Mouse (Mus musculus) CH12.LX (cell line): Measurements from ENCODE around the gene Dad1. TPM values are rescaled to one million over a fixed set of nuclear protein-coding genes. Genes with fewer than 3 reads are reported as not detected.

ENCODE experiments used
- DNase-seq: peaks from one replicate; pipeline ENCODE4 v3.0.0-alpha.2; 2013; ENCODE audit errors: extremely low read depth
- H3K27ac ChIP-seq: 2 replicates; pipeline ENCODE4 v1.5.1; 2012; ENCODE audit warnings: low read depth, mild to moderate bottlenecking, control low read depth, moderate library complexity; ENCODE audit not compliant: insufficient read depth
- H3K27me3 ChIP-seq: replicated peaks from 2 replicates; pipeline ENCODE3; 2012; ENCODE audit warnings: inconsistent platforms
- H3K36me3 ChIP-seq, 2 experiments: replicated peaks in 1 of 2; 2 replicates each; pipeline versions ENCODE3 to v1.6.1; 2012; ENCODE audit warnings: inconsistent platforms in 1 of 2, low read length in 1 of 2, mild to moderate bottlenecking in 1 of 2, mixed read lengths in 1 of 2, moderate library complexity in 1 of 2; ENCODE audit not compliant: control insufficient read depth in 1 of 2, insufficient read depth in 1 of 2
- H3K4me1 ChIP-seq, 2 experiments: 2 replicates each; pipeline ENCODE4 v1.6.1; 2012; ENCODE audit warnings: inconsistent platforms in 1 of 2, moderate library complexity in 1 of 2; ENCODE audit not compliant: insufficient read depth in 2 of 2, control insufficient read depth in 1 of 2
- H3K4me2 ChIP-seq: 2 replicates; pipeline ENCODE4 v1.6.1; 2012; ENCODE audit warnings: low read depth, mild to moderate bottlenecking, control low read depth; ENCODE audit not compliant: poor library complexity, insufficient read depth, severe bottlenecking
- H3K4me3 ChIP-seq, 3 experiments: fragments of 150-350 bp in 1 of 3; sonication (generic) in 1 of 3; replicated peaks in 1 of 3; 2 replicates each; pipeline versions ENCODE3 to v1.5.1; 2011 to 2012; ENCODE audit warnings: low read depth in 2 of 3, low read length in 2 of 3, mild to moderate bottlenecking in 2 of 3, moderate library complexity in 2 of 3, control low read depth in 1 of 3, improper control_type of control experiment in 1 of 3, inconsistent platforms in 1 of 3, mixed read lengths in 1 of 3; ENCODE audit not compliant: poor library complexity in 1 of 3
- H3K79me2 ChIP-seq: replicated peaks from 2 replicates; pipeline ENCODE4 v1.6.1; 2012; ENCODE audit warnings: mild to moderate bottlenecking, moderate library complexity; ENCODE audit not compliant: control insufficient read depth, poor library complexity, insufficient read depth, severe bottlenecking; ENCODE audit errors: extremely low read depth
- H3K9ac ChIP-seq: 2 replicates; pipeline ENCODE4 v1.6.1; 2012; ENCODE audit warnings: low read depth, mild to moderate bottlenecking, control low read depth, moderate library complexity; ENCODE audit not compliant: insufficient read depth
- H3K9me3 ChIP-seq: replicated peaks from 2 replicates; pipeline ENCODE3; 2012; ENCODE audit warnings: low read length, inconsistent platforms, mixed read lengths
- BHLHE40 ChIP-seq: IDR thresholded peaks from 2 replicates; pipeline ENCODE4 v1.6.1; 2011; ENCODE audit warnings: mild to moderate bottlenecking, low read depth, low read length, improper control_type of control experiment
- CTCF ChIP-seq, 2 experiments: IDR thresholded peaks in 1 of 2; conservative IDR thresholded peaks in 1 of 2; 2 replicates each; pipeline ENCODE4 v1.5.1; 2011 to 2012; ENCODE audit warnings: low read depth in 2 of 2, low read length in 2 of 2, improper control_type of control experiment in 1 of 2, inconsistent platforms in 1 of 2, mild to moderate bottlenecking in 1 of 2, moderate library complexity in 1 of 2
- GABPA ChIP-seq: IDR thresholded peaks from 2 replicates; pipeline ENCODE4 v1.6.1; 2012; ENCODE audit warnings: low read depth, low read length, improper control_type of control experiment, inconsistent platforms; ENCODE audit not compliant: insufficient replicate concordance
- HCFC1 ChIP-seq: IDR thresholded peaks from 2 replicates; pipeline ENCODE4 v1.6.1; 2012; ENCODE audit warnings: low read depth, mild to moderate bottlenecking, inconsistent platforms, low read length, improper control_type of control experiment
- IRF4 ChIP-seq: IDR thresholded peaks from 2 replicates; pipeline ENCODE4 v1.6.1; 2014; ENCODE audit warnings: low read depth, mild to moderate bottlenecking, inconsistent platforms, low read length, improper control_type of control experiment
- JUN ChIP-seq: IDR thresholded peaks from 2 replicates; pipeline ENCODE4 v1.6.1; 2011; ENCODE audit warnings: low read depth, mild to moderate bottlenecking, low read length, improper control_type of control experiment, moderate library complexity; ENCODE audit not compliant: insufficient read depth
- MAFK ChIP-seq: IDR thresholded peaks from 2 replicates; pipeline ENCODE4 v1.6.1; 2011; ENCODE audit warnings: low read length, improper control_type of control experiment; ENCODE audit not compliant: insufficient replicate concordance
- MEF2A ChIP-seq: IDR thresholded peaks from 2 replicates; pipeline ENCODE4 v1.6.1; 2014; ENCODE audit warnings: low read depth, mild to moderate bottlenecking, inconsistent platforms, low read length, improper control_type of control experiment, borderline replicate concordance
- MXI1 ChIP-seq: IDR thresholded peaks from 2 replicates; pipeline ENCODE4 v1.6.1; 2011; ENCODE audit warnings: mild to moderate bottlenecking, low read depth, low read length, improper control_type of control experiment
- MYC ChIP-seq: IDR thresholded peaks from 2 replicates; pipeline ENCODE4 v1.6.1; 2011; ENCODE audit warnings: low read depth, mild to moderate bottlenecking, improper control_type of control experiment, low read length
- NRF1 ChIP-seq: IDR thresholded peaks from 2 replicates; pipeline ENCODE4 v1.6.1; 2014; ENCODE audit warnings: low read depth, mild to moderate bottlenecking, inconsistent platforms, low read length, improper control_type of control experiment, moderate library complexity
- POLR2A ChIP-seq: IDR thresholded peaks from 2 replicates; pipeline ENCODE4 v1.6.1; 2011; ENCODE audit warnings: low read depth, mild to moderate bottlenecking, improper control_type of control experiment, low read length
- RAD21 ChIP-seq: IDR thresholded peaks from 2 replicates; pipeline ENCODE4 v1.6.1; 2011; ENCODE audit warnings: low read depth, mild to moderate bottlenecking, low read length, improper control_type of control experiment, moderate library complexity
- SIN3A ChIP-seq: IDR thresholded peaks from 2 replicates; pipeline ENCODE4 v1.6.1; 2012; ENCODE audit warnings: low read length, improper control_type of control experiment, inconsistent platforms
- SMC3 ChIP-seq: IDR thresholded peaks from 2 replicates; pipeline ENCODE4 v1.6.1; 2011; ENCODE audit warnings: low read depth, low read length, improper control_type of control experiment
- TBP ChIP-seq: conservative IDR thresholded peaks from 2 replicates; pipeline ENCODE4 v1.6.1; 2011; ENCODE audit warnings: low read depth, low read length, improper control_type of control experiment
- UBTF ChIP-seq: IDR thresholded peaks from 2 replicates; pipeline ENCODE4 v1.6.1; 2012; ENCODE audit warnings: low read depth, mild to moderate bottlenecking, inconsistent platforms, low read length, improper control_type of control experiment, moderate library complexity
- ZMIZ1 ChIP-seq: IDR thresholded peaks from 2 replicates; pipeline ENCODE4 v1.6.1; 2012; ENCODE audit warnings: low read depth, mild to moderate bottlenecking, inconsistent platforms, low read length, improper control_type of control experiment
- dilution Hi-C: fragments of 300-500 bp; cut with MboI; formaldehyde crosslinking; loops from 2 replicates; pipeline ENCODE4 v1.14.3; 2020; ENCODE audit warnings: low sequenced_read_pairs; ENCODE audit not compliant: extremely low pct_unique_long_range_greater_than_20kb, extremely low pct_ligation_motif_present
- in situ Hi-C: fragments of 300-500 bp; cut with MboI; formaldehyde crosslinking; loops from 3 replicates; pipeline ENCODE4 v1.14.3; 2019; ENCODE audit warnings: low sequenced_read_pairs, low pct_ligation_motif_present, low pct_unique_long_range_greater_than_20kb, mixed read lengths
- polyA plus RNA-seq: library from polyadenylated mRNA; unstranded; fragments of >175 nt; gene quantifications from 2 replicates; pipeline ENCODE4 v1.2.1, GENCODE M21; 2012; ENCODE audit warnings: low read depth; ENCODE audit not compliant: insufficient read length
- total RNA-seq, 2 experiments: library from RNA; depleted of rRNA; stranded (reverse); fragments of 300-350 nt in 1 of 2; fragments of >200 nt in 1 of 2; gene quantifications; 2 replicates each; pipeline ENCODE4 v1.2.3; 2012 to 2014

Gene Dad1
- total and polyA plus RNA-seq, 3 experiments = 161 to 287 (median 279) TPM

GRCm38 (mm10) chr14:54195838-54196423, 58.0 kb downstream of the Dad1 start:
- no peak overlapping the region for H3K4me2 ChIP-seq
- no peaks in the 10 kb centered on the region for H3K27me3 ChIP-seq
- no peak overlapping the region for H3K27ac ChIP-seq
- TF ChIP-seq BHLHE40 (no peak), GABPA (no peak), MXI1 (no peak), POLR2A (no peak), SMC3 (no peak), HCFC1 (no peak), MEF2A (no peak), CTCF (conservative IDR thresholded peaks at IDR 0.05 in 1 of 2, IDR thresholded peaks at IDR 0.05 in 1 of 2; ENCODE audit: low read depth in 2 of 2, low read length in 2 of 2) (no peak)
- no peak overlapping the region for H3K4me3 ChIP-seq
- H3K36me3 ChIP-seq = no peaks in the 10 kb centered on the region
- no peaks in the 10 kb centered on the region for H3K9me3 ChIP-seq
- no peaks in the 10 kb centered on the region for H3K79me2 ChIP-seq
- H3K9ac ChIP-seq = no peak overlapping the region
- dilution Hi-C loops = no loop called here
- H3K4me1 ChIP-seq = no peaks in the 10 kb centered on the region
- DNase-seq = no peak
- in situ Hi-C loops = no loop called here

- no peaks in the 10 kb centered on the region for H3K9me3 ChIP-seq
- in situ Hi-C loops = no loop called here
- H3K4me3 ChIP-seq = no peak overlapping the region
- no peaks in the 10 kb centered on the region for H3K79me2 ChIP-seq
- H3K27ac ChIP-seq = no peak overlapping the region
- DNase-seq = no peak
- no peaks in the 10 kb centered on the region for H3K4me1 ChIP-seq
- TF ChIP-seq IRF4 (no peak), MXI1 (no peak), NRF1 (no peak), MAFK (no peak), SIN3A (no peak), TBP (no peak), MEF2A (no peak), MYC (no peak), UBTF (no peak), RAD21 (no peak), BHLHE40 (no peak), JUN (no peak), ZMIZ1 (no peak)
- no peak overlapping the region for H3K4me2 ChIP-seq
- dilution Hi-C loops = no loop called here
- no peaks in the 10 kb centered on the region for H3K27me3 ChIP-seq
- H3K9ac ChIP-seq = no peak overlapping the region
- H3K36me3 ChIP-seq = no peaks in the 10 kb centered on the region
Observed at GRCm38 (mm10) chr14:54193354-54194133, 60.4 kb downstream of the Dad1 start.
